Mouse (Mus musculus): ENCODE measurements around the gene Phc3. TPM values are rescaled to one million over a fixed set of nuclear protein-coding genes. Genes with fewer than 3 reads are reported as not detected.

Gene Phc3
- 1.7 and 1.8 TPM in 2 replicates for polyA plus RNA-seq (2015; fragmentation: Nextera tagmentation; extraction: Ambion mirVana)

DNA sequence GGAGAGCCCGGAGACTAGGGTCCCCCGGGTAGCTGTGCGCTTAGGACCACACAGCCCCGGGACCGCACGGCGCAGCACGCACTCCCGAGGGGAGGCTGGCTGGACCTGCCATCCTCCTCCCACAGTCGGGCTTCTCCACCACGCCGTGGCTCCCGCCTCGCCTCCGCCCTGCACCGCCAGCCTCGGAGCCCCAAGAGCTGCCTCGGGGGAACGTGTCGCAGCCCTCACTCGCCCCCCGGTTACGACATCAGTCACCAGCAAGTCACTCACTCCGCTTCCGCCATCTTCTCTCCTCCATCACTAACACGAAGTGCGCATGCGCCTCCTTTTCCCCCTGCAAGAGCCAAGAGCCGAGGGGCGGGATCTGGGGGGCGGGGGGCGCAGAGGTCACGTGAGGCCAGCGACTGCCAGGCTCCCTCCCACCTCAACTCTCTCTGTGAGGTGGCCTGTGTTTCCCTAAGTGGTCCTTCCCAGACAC lies at the start of gene Phc3:
TSS of gene Phc3 (minus strand) at position 312 of the 478 bp plus-strand sequence.
- H3K27me3 ChIP-seq: 0 out of 2 replicates have a peak, but pooled peaks cover 5% of the 10 kb centered on the region
- H3K9ac ChIP-seq: peak within 1 kb of the TSS; percentile 95
- no peaks in the 10 kb centered on the region for H3K9me3 ChIP-seq (replicated peaks)
- peak; percentile 81 for DNase-seq
- WGBS (ENCODE audit: insufficient replicate concordance): under 1% methylated on average over 34 of the region's 34 CpGs
- peaks cover 23% of the 10 kb centered on the region for H3K4me1 ChIP-seq (replicated peaks)
- ATAC-seq (ENCODE audit: low read depth): peak; percentile 81
- peak within 1 kb of the TSS; percentile 66 for H3K27ac ChIP-seq
- H3K4me3 ChIP-seq (replicated peaks): peak within 1 kb of the TSS; percentile 95
- peak within 1 kb of the TSS; percentile 84 for H3K4me2 ChIP-seq
- peaks cover 17% of the 10 kb centered on the region for H3K36me3 ChIP-seq

DNA sequence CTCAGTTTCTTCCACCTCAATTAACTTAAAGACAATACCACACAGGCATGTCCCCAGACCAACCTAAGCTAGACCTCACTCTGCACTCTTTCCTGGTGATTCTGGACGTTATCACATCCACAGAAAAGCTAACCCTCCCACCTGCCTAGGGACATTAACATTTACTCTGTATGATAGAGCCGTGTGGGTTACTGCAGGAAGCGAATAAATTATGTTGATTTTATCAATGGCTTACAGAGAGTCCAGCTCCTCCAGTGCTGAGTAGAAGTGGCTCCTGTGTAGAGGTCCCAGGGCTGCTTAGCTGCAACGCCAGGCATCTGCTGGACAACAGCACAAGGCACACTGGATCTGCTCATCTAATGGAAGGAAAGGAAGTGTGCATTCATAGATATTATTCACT lies 48.4 kb upstream of the Phc3 start:
- ATAC-seq (ENCODE audit: low read depth) (no peak), DNase-seq (no peak)
- no peaks in the 10 kb centered on the region for H3K9me3 ChIP-seq (replicated peaks)
- no peaks in the 10 kb centered on the region for H3K27me3 ChIP-seq
- peaks cover 8% of the 10 kb centered on the region for H3K4me1 ChIP-seq (replicated peaks)
- 46% methylated on average over 4 of the region's 4 CpGs for WGBS (ENCODE audit: insufficient replicate concordance)
- H3K4me3 ChIP-seq (replicated peaks): no peak overlapping the region
- H3K9ac ChIP-seq: no peak overlapping the region
- H3K27ac ChIP-seq: no peak overlapping the region
- H3K36me3 ChIP-seq: no peaks in the 10 kb centered on the region; the same call in 1 of the 2 replicates
- no peak overlapping the region for H3K4me2 ChIP-seq

DNA sequence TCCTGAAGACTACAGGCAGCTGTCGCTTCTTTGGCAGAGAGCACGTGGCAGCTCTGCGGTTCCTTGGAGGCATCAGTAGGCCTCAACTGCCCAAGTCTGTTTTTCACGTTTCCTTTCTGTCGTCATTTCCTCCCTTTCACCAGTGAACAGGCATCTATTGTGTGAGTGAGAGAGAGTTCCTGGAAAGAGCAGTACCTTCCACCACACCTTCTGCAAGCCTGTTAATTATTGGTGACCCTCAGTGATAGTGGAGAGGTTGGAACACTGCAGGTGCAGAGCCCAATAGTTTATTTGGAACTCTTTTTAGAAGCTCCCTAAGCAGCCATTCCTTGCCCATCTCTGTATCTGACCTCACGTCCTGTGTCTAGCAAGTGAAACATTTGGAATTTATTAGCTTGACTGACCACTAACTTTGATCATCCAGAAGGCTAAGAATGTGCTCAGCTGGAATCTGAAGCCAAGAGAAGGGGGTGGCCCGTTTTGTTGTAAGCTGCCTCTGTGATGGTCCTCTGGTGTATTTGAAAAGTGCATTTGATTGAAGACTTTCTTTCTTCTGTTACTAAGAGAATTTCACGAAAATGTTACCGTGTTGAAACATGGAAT lies 47.5 kb upstream of the Phc3 start:
- H3K4me2 ChIP-seq: no peak overlapping the region
- H3K27ac ChIP-seq: no peak overlapping the region
- peaks cover 8% of the 10 kb centered on the region for H3K4me1 ChIP-seq (replicated peaks)
- DNase-seq: no peak
- no peak overlapping the region for H3K9ac ChIP-seq
- H3K27me3 ChIP-seq: no peaks in the 10 kb centered on the region
- H3K4me3 ChIP-seq (replicated peaks): no peak overlapping the region
- WGBS (ENCODE audit: insufficient replicate concordance): 49% methylated on average over 9 of the region's 9 CpGs
- H3K36me3 ChIP-seq: no peaks in the 10 kb centered on the region
- ATAC-seq (ENCODE audit: low read depth): no peak
- no peaks in the 10 kb centered on the region for H3K9me3 ChIP-seq (replicated peaks)

DNA sequence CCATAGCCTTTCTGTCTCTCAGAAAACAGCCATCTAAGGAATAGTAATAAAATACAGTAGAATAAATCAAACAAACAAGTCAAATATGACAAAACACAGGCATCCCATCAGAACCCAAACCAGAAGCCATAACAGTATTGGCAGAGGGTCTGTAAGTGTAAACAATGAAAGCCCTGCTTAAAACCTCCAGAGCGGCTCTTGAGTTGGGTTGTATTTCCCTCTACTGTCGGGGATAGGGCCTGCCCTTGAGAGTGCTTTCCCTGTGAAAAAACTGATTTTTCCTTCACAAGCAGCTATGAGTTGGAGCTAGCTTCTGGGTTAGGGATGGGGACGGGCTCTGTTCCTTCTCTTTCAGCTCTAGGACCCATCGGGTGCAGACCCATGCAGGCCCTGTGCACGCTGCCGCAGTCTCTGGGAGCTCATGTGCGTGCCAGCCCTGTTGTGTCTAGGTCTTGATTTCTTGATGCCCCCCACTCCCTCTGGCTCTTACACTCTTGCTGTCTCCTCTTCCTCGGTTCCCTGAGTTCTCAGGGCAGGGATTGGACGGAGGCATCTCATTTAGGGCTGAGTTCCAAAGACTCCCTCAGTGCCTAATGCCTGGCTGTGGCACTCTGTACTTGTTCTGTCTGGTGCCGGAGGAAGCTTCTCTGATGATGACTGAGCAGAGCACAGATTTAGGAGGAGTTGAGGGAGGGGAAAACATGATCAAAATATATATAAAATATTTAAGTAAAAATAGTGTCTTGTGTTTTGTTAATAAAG lies 46.6 kb upstream of the Phc3 start:
- Histone ChIP-seq H3K4me2 (no peak overlapping the region), H3K27me3 (no peaks in the 10 kb centered on the region), H3K9me3 (replicated peaks) (no peaks in the 10 kb centered on the region), H3K4me1 (replicated peaks) (peaks cover 8% of the 10 kb centered on the region), H3K36me3 (no peaks in the 10 kb centered on the region), H3K4me3 (replicated peaks) (no peak overlapping the region), H3K9ac (no peak overlapping the region), H3K27ac (no peak overlapping the region)
- 73% methylated on average over 10 of the region's 10 CpGs for WGBS (ENCODE audit: insufficient replicate concordance)
- no peak for DNase-seq
- ATAC-seq (ENCODE audit: low read depth): no peak

DNA sequence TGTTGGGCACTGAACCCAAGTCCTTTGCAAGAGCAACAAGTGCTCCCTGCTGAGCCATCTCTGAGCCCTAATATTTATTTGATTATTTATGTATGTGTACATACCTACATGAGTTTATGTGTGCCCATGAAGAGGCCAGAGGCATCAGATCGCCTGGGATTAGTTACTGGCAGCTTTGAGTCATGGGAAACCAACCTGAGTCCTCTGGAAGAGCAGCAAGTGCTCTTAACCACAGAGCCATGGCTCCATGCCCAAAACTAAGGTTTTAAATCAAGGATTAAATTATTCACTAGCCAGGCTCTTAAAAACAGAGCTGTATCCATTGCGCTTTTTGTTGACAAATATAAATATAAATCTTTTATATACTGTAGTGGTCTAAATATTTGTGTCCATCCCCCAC lies 45.2 kb upstream of the Phc3 start:
- peaks cover 8% of the 10 kb centered on the region for H3K4me1 ChIP-seq (replicated peaks)
- no peak overlapping the region for H3K4me3 ChIP-seq (replicated peaks)
- no peak overlapping the region for H3K27ac ChIP-seq
- H3K9me3 ChIP-seq (replicated peaks): no peaks in the 10 kb centered on the region
- H3K9ac ChIP-seq: no peak overlapping the region
- ATAC-seq (ENCODE audit: low read depth): no peak
- H3K27me3 ChIP-seq: no peaks in the 10 kb centered on the region
- no peak overlapping the region for H3K4me2 ChIP-seq
- 76% methylated on average over 2 of the region's 2 CpGs for WGBS (ENCODE audit: insufficient replicate concordance)
- DNase-seq: no peak
- no peaks in the 10 kb centered on the region for H3K36me3 ChIP-seq

DNA sequence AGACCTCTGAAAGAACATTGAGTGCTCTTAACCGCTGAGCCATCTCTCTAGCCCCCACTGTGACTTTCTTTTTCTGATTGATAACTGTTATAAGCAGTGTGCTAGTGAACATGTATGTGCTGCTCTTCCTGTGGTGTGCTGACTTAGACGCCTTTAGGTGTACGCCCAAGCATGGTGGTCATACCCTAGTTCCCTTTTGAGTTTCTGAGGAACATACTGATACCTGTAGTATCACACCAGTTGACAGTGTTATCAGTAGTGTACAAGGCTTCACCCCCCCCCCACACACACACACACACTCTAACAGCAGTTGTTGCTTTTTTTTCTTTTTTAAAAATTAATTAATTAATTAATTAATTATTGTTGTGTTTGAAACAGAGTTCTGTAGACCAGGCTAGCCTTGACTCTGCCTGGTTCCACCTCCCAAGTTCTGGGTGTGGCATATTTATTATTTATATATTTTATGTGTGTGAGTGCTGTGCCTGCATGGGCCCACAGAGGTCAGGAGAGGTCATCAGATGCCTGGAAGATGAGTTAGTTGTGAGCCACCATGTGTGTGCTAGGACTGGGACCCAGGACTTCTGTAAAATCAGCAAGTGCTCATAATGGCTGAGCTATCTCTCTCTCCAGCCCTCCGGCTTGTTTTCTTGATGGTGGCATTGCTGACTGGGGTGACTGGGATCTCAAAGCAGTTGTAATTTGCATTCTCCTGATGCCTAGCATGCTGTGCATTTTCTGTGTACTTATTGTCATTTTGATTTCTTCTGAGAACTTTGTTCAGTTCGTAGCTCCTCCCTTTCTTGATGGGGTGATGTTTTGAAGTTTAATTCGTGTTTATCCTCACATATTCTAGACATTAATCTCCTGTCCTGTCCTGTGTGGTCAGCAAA lies 35.4 kb upstream of the Phc3 start:
- Histone ChIP-seq H3K27ac (no peak overlapping the region), H3K27me3 (no peaks in the 10 kb centered on the region), H3K4me3 (replicated peaks) (no peak overlapping the region), H3K4me1 (replicated peaks) (peaks cover 10% of the 10 kb centered on the region), H3K36me3 (no peaks in the 10 kb centered on the region), H3K4me2 (no peak overlapping the region), H3K9me3 (replicated peaks) (no peaks in the 10 kb centered on the region), H3K9ac (no peak overlapping the region)
- 59% methylated on average over 6 of the region's 6 CpGs for WGBS (ENCODE audit: insufficient replicate concordance)
- DNase-seq: no peak
- no peak for ATAC-seq (ENCODE audit: low read depth)

DNA sequence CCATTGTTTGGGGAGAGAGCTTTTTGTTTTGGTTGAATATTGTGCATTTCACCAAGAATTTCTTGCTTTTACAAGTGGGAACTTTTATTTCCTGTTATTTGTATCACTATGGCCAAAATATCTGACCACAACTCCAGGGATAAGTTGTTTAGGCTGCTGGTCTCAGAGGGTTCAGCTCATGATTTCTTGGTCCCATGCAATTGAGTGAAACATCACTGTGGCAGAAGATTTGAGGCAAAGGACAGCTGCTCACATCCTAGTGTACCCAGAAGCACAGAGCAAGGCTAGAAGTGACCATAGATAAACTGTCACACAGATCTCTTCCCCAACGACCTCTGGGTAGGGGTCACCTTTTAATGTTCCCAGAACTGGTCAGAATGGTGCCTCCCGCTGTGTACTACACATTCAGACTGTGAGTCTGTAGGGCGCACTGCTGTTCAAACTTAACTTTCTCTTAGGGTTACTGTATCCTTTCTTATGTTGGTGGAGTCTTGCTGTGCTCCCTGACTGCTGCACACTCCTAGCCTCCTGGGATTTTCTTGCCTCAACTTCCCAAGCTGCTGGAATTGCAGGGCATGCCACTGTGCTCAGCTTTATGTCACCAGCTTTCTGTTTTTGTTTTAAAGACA lies 31.9 kb upstream of the Phc3 start:
- Histone ChIP-seq H3K4me3 (replicated peaks) (no peak overlapping the region), H3K27ac (no peak overlapping the region), H3K27me3 (no peaks in the 10 kb centered on the region), H3K4me2 (no peak overlapping the region), H3K4me1 (replicated peaks) (peaks cover 33% of the 10 kb centered on the region), H3K9me3 (replicated peaks) (no peaks in the 10 kb centered on the region), H3K36me3 (no peaks in the 10 kb centered on the region), H3K9ac (no peak overlapping the region)
- no peak for ATAC-seq (ENCODE audit: low read depth)
- WGBS (ENCODE audit: insufficient replicate concordance): 53% methylated on average over 3 of the region's 3 CpGs
- DNase-seq: no peak

DNA sequence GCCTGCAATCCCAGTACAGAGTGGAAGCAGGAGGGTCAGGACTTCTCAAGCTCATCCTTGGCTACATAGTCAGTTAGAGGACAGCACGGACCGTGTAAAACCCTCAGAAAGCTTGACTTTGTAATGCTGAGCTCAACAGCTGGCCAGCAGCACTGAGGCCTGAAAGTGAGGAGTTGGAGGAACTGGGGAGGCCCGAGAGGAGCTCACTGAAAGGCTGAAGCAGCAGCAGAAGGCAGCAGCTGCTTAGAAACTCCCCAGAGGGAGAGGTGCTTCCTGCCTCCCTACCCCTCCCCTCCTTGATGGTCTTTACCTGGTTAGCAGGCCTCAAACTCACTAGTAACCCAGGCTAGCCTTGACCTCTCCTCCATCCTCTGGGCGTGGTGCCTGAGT lies 30.8 kb upstream of the Phc3 start:
- WGBS (ENCODE audit: insufficient replicate concordance): 41% methylated on average over 4 of the region's 4 CpGs
- peak overlapping the region; percentile 50; the same call in 1 of the 2 replicates for H3K27ac ChIP-seq
- H3K9me3 ChIP-seq (replicated peaks): no peaks in the 10 kb centered on the region
- H3K36me3 ChIP-seq: no peaks in the 10 kb centered on the region
- H3K4me2 ChIP-seq: no peak overlapping the region
- no peaks in the 10 kb centered on the region for H3K27me3 ChIP-seq
- ATAC-seq (ENCODE audit: low read depth) (no peak), DNase-seq (no peak)
- H3K4me1 ChIP-seq (replicated peaks): peaks cover 37% of the 10 kb centered on the region
- no peak overlapping the region for H3K9ac ChIP-seq
- no peak overlapping the region for H3K4me3 ChIP-seq (replicated peaks)

DNA sequence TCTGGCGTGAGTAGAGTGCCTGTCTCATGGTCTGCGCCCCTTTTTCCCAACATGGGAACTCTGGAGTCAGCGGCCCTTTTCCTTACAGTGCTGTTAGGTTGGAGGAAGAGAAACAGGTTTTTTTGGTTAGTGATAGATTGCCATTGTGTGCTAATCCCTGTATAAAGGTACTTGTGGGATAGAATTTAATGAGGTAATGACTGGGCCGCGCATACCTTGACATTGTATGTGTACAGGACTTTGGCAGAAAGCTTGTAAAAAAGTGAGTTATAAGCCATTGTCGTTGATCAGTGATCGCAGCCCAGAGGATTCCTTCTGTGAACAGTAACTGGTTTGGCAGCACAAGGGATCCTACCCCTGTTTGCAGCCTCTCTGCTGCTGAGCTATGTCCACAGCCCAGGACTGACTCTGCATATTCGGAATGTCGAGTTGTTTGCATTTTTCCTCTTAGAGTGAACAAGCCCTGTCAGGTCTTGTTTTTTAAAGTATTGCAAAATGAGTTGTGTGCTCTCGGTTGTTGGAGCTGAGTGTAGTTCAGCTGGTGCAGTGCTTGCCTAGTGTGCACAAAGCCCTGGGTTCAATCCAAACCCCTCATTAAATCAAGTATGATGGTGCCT lies 30.3 kb upstream of the Phc3 start:
- peaks cover 42% of the 10 kb centered on the region for H3K4me1 ChIP-seq (replicated peaks)
- 70% methylated on average over 10 of the region's 10 CpGs for WGBS (ENCODE audit: insufficient replicate concordance)
- DNase-seq (no peak), ATAC-seq (ENCODE audit: low read depth) (no peak)
- no peak overlapping the region for H3K4me3 ChIP-seq (replicated peaks)
- no peaks in the 10 kb centered on the region for H3K27me3 ChIP-seq
- no peak overlapping the region for H3K4me2 ChIP-seq
- no peaks in the 10 kb centered on the region for H3K36me3 ChIP-seq
- H3K9ac ChIP-seq: no peak overlapping the region
- H3K27ac ChIP-seq: peak overlapping the region; percentile 50; the same call in 1 of the 2 replicates
- no peaks in the 10 kb centered on the region for H3K9me3 ChIP-seq (replicated peaks)

DNA sequence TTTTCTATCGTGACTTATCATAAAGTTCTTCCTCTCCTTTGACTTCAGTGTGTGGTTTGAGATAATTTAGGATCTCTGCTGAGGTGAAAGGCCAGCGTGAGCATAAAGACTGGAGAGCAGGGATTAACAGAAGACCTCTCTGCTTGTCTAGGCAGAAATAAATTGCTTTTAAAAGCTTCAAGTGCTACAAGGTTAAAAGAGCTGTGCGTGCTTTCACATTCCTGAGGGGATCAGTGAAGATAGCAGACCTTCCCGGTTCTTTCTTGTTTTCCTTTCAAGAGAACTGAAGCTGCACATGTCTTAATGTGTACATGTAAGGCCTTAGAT lies 27.4 kb upstream of the Phc3 start:
- Histone ChIP-seq H3K4me2 (peak overlapping the region; percentile 86), H3K4me1 (replicated peaks) (peaks cover 43% of the 10 kb centered on the region), H3K36me3 (no peaks in the 10 kb centered on the region), H3K27me3 (no peaks in the 10 kb centered on the region), H3K27ac (no peak overlapping the region), H3K9ac (peak overlapping the region; percentile 87), H3K4me3 (replicated peaks) (peak overlapping the region; percentile 84), H3K9me3 (replicated peaks) (no peaks in the 10 kb centered on the region)
- DNase-seq (no peak), ATAC-seq (ENCODE audit: low read depth) (no peak)
- WGBS (ENCODE audit: insufficient replicate concordance): 9% methylated on average over 4 of the region's 4 CpGs

All from liver, embryonic 13.5 days (tissue).